Mouse (Mus musculus) heart, adult 8-10 months (tissue): Measurements from ENCODE around the gene Pde4dip. TPM values are rescaled to one million over a fixed set of nuclear protein-coding genes. Genes with fewer than 3 reads are reported as not detected.
A peak's percentile ranks its signal among the peaks of the same experiment; 100 is the strongest.

Experiments used
- DNase-seq: peaks from one replicate; pipeline ENCODE4 v3.0.0; 2022; ENCODE audit warnings: low spot score
- total RNA-seq, 4 experiments: library from RNA; stranded (reverse); gene quantifications; 2 replicates each; pipeline ENCODE4 v1.2.4; 2022

Gene Pde4dip
- total RNA-seq, 4 experiments from 2014 or later, result 1,836 to 2,320 (median 2,004) TPM

GRCm38 (mm10) chr3:97844163-97844820, 44.2 kb downstream of the Pde4dip start:
- DNase-seq, result no peak

GRCm38 (mm10) chr3:97842641-97843040, 45.9 kb downstream of the Pde4dip start:
- no peak for DNase-seq

- no peak for DNase-seq
Observed at GRCm38 (mm10) chr3:97840439-97840838, 48.1 kb downstream of the Pde4dip start.

GRCm38 (mm10) chr3:97835888-97836287, 52.6 kb downstream of the Pde4dip start:
- no peak for DNase-seq

GRCm38 (mm10) chr3:97834625-97835024, 53.9 kb downstream of the Pde4dip start:
- DNase-seq, result no peak

GRCm38 (mm10) chr3:97831564-97832320, 56.8 kb downstream of the Pde4dip start:
- no peak for DNase-seq

- DNase-seq, result no peak
Observed at GRCm38 (mm10) chr3:97830622-97831021, 57.9 kb downstream of the Pde4dip start.

GRCm38 (mm10) chr3:97830122-97830521, 58.4 kb downstream of the Pde4dip start:
- no peak for DNase-seq

- DNase-seq, result no peak
Observed at GRCm38 (mm10) chr3:97828286-97828685, 60.2 kb downstream of the Pde4dip start.

GRCm38 (mm10) chr3:97825246-97825645, 63.3 kb downstream of the Pde4dip start:
- DNase-seq, result peak; percentile 28

GRCm38 (mm10) chr3:97824744-97825143, 63.8 kb downstream of the Pde4dip start:
- DNase-seq, result no peak

- peak; percentile 55 for DNase-seq
Observed at GRCm38 (mm10) chr3:97824011-97824711, 64.3 kb downstream of the Pde4dip start.

- DNase-seq, result no peak
Observed at GRCm38 (mm10) chr3:97823438-97823837, 65.1 kb downstream of the Pde4dip start.

- DNase-seq, result no peak
Observed at GRCm38 (mm10) chr3:97819050-97819449, 69.5 kb downstream of the Pde4dip start.

- no peak for DNase-seq
Observed at GRCm38 (mm10) chr3:97818383-97818982, 70.0 kb downstream of the Pde4dip start.

- DNase-seq, result no peak
Observed at GRCm38 (mm10) chr3:97811651-97812399, 76.7 kb downstream of the Pde4dip start.

- no peak for DNase-seq
Observed at GRCm38 (mm10) chr3:97811158-97811557, 77.3 kb downstream of the Pde4dip start.

- peak; percentile 73 for DNase-seq
Observed at GRCm38 (mm10) chr3:97810334-97810733, 78.2 kb downstream of the Pde4dip start.

- DNase-seq, result no peak
Observed at GRCm38 (mm10) chr3:97805559-97805958, 82.9 kb downstream of the Pde4dip start.

GRCm38 (mm10) chr3:97803675-97804074, 84.8 kb downstream of the Pde4dip start:
- no peak for DNase-seq

- no peak for DNase-seq
Observed at GRCm38 (mm10) chr3:97802927-97803326, 85.6 kb downstream of the Pde4dip start.
